In genomic region chr4:41507326-41507924, GRCm38 (mm10) we compare ENCODE assay signal across 8 mouse cellular contexts. TPM values are rescaled to one million over a fixed set of nuclear protein-coding genes. Genes with fewer than 3 reads are reported as not detected.
DNase-seq lines count a peak whose midpoint lies in the region; ATAC-seq lines count a peak whose summit lies in the region.

No protein-coding gene starts in this region.

- peaks cover 38% of the 10 kb centered on the region for H3K27me3 ChIP-seq in heart, embryonic 15.5 days
- peaks cover 50% of the 10 kb centered on the region for H3K27me3 ChIP-seq in hindbrain, embryonic 10.5 days (ENCODE audit: insufficient read depth, poor library complexity, severe bottlenecking)
- peaks cover 28% of the 10 kb centered on the region for H3K27me3 ChIP-seq in midbrain, embryonic 12.5 days

- no peak for ATAC-seq in heart, embryonic 15.5 days (replicated peaks; ENCODE audit: insufficient number of reproducible peaks, insufficient read depth, low FRiP score, low read depth)
- ATAC-seq in midbrain, embryonic 12.5 days (ENCODE audit: low FRiP score, low read depth): peak; percentile 6
- ATAC-seq in activated CD4-positive, CD25-positive, alpha-beta regulatory T cell, adult 4 months: no peak

- intact Hi-C loops in heart, postnatal 10 days (cut with DNase I): no loop called here

- H3K9me3 ChIP-seq in heart, embryonic 15.5 days (replicated peaks): no peaks in the 10 kb centered on the region
- no peaks in the 10 kb centered on the region for H3K9me3 ChIP-seq in hindbrain, embryonic 10.5 days
- H3K9me3 ChIP-seq in midbrain, embryonic 12.5 days: no peaks in the 10 kb centered on the region

- H3K27ac ChIP-seq in heart, embryonic 15.5 days: no peak overlapping the region
- H3K27ac ChIP-seq in hindbrain, embryonic 10.5 days: peak overlapping the region; percentile 90
- H3K27ac ChIP-seq in midbrain, embryonic 12.5 days (replicated peaks): peak overlapping the region; percentile 54

- H3K9ac ChIP-seq in heart, embryonic 15.5 days: peak overlapping the region; percentile 59
- peak overlapping the region; percentile 72 for H3K9ac ChIP-seq in midbrain, embryonic 12.5 days (replicated peaks)

- no peak for DNase-seq in heart, postnatal 10 days
- DNase-seq in ZHBTc4 (ENCODE audit: low read depth, low spot score): peak; percentile 42
- peak; percentile 54 for DNase-seq in hindbrain, embryonic 10.5 days (ENCODE audit: low spot score)
- DNase-seq in thymus, postnatal 36 days: no peak
- no peak for DNase-seq in thymus, postnatal 0 days (ENCODE audit: low spot score)

- H3K4me1 ChIP-seq in heart, embryonic 15.5 days (replicated peaks): peaks cover 25% of the 10 kb centered on the region
- peaks cover 36% of the 10 kb centered on the region for H3K4me1 ChIP-seq in hindbrain, embryonic 10.5 days (replicated peaks)
- peaks cover 25% of the 10 kb centered on the region for H3K4me1 ChIP-seq in midbrain, embryonic 12.5 days

- H3K4me2 ChIP-seq in heart, embryonic 15.5 days: peak overlapping the region; percentile 97
- peak overlapping the region; percentile 81 for H3K4me2 ChIP-seq in midbrain, embryonic 12.5 days (replicated peaks)

- peak overlapping the region; percentile 60 for H3K4me3 ChIP-seq in heart, embryonic 15.5 days
- H3K4me3 ChIP-seq in hindbrain, embryonic 10.5 days: peak overlapping the region; percentile 62
- peak overlapping the region; percentile 53 for H3K4me3 ChIP-seq in midbrain, embryonic 12.5 days

- H3K36me3 ChIP-seq in heart, embryonic 15.5 days: no peaks in the 10 kb centered on the region
- no peaks in the 10 kb centered on the region for H3K36me3 ChIP-seq in hindbrain, embryonic 10.5 days
- no peaks in the 10 kb centered on the region for H3K36me3 ChIP-seq in midbrain, embryonic 12.5 days

- WGBS in heart, embryonic 15.5 days: 6% methylated on average over 22 of the region's 22 CpGs
- WGBS in hindbrain, embryonic 10.5 days: 1% methylated on average over 22 of the region's 22 CpGs
- WGBS in midbrain, embryonic 12.5 days: under 1% methylated on average over 22 of the region's 22 CpGs

RNA-seq across cellular contexts. Expression of gene AI464131, which starts 4.5 kb away (rescaled TPM):
- 2.7 and 4.0 TPM in 2 replicates for polyA plus RNA-seq in heart, embryonic 15.5 days (2015; fragmentation: Nextera tagmentation; extraction: Ambion mirVana)
- total RNA-seq in heart, postnatal 10 days (2021): 10 to 100 TPM; 10.1 to 10.6 TPM
- 7.4 and 9.1 TPM in 2 replicates for polyA plus RNA-seq in hindbrain, embryonic 10.5 days (2016; fragmentation: Nextera tagmentation; extraction: Ambion mirVana)
- 8.5 and 8.7 TPM in 2 replicates for polyA plus RNA-seq in midbrain, embryonic 12.5 days (2016; fragmentation: Nextera tagmentation; extraction: Ambion mirVana)
- not detected for polyA plus RNA-seq in activated CD4-positive, CD25-positive, alpha-beta regulatory T cell, adult 4 months (2017; shearing (Covaris generic))
- polyA plus RNA-seq in thymus, postnatal 0 days (2015; fragmentation: Nextera tagmentation; extraction: Ambion mirVana): 0.60 TPM in 2 replicates

RNA-seq across cellular contexts. Expression of gene 1110017D15Rik, which starts 9.7 kb away (rescaled TPM):
- 0.77 and 0.95 TPM in 2 replicates for polyA plus RNA-seq in heart, embryonic 15.5 days (2015; fragmentation: Nextera tagmentation; extraction: Ambion mirVana)
- total RNA-seq in heart, postnatal 10 days (2021): under 1 TPM in 1 of 2 experiments, not detected in 1; 0.31 TPM
- polyA plus RNA-seq in hindbrain, embryonic 10.5 days (2016; fragmentation: Nextera tagmentation; extraction: Ambion mirVana): 8.1 and 14.7 TPM in 2 replicates
- 5.0 and 5.5 TPM in 2 replicates for polyA plus RNA-seq in midbrain, embryonic 12.5 days (2016; fragmentation: Nextera tagmentation; extraction: Ambion mirVana)
- polyA plus RNA-seq in activated CD4-positive, CD25-positive, alpha-beta regulatory T cell, adult 4 months (2017; shearing (Covaris generic)): not detected
- 0.94 and 1.5 TPM in 2 replicates for polyA plus RNA-seq in thymus, postnatal 0 days (2015; fragmentation: Nextera tagmentation; extraction: Ambion mirVana)

RNA-seq across cellular contexts. Expression of gene Nudt2, which starts 42.5 kb away (rescaled TPM):
- 37.1 and 38.5 TPM in 2 replicates for polyA plus RNA-seq in heart, embryonic 15.5 days (2015; fragmentation: Nextera tagmentation; extraction: Ambion mirVana)
- 10 to 100 TPM; 25.6 to 27.9 TPM for total RNA-seq in heart, postnatal 10 days (2021)
- polyA plus RNA-seq in hindbrain, embryonic 10.5 days (2016; fragmentation: Nextera tagmentation; extraction: Ambion mirVana): 57.6 and 73.0 TPM in 2 replicates
- 56.9 and 63.5 TPM in 2 replicates for polyA plus RNA-seq in midbrain, embryonic 12.5 days (2016; fragmentation: Nextera tagmentation; extraction: Ambion mirVana)
- polyA plus RNA-seq in activated CD4-positive, CD25-positive, alpha-beta regulatory T cell, adult 4 months (2017; shearing (Covaris generic)): 10 to 100 TPM; 15.5 to 25.6 TPM
- polyA plus RNA-seq in thymus, postnatal 0 days (2015; fragmentation: Nextera tagmentation; extraction: Ambion mirVana): 28.5 and 31.0 TPM in 2 replicates

RNA-seq across cellular contexts. Expression of gene Kif24, which starts 42.7 kb away (rescaled TPM):
- polyA plus RNA-seq in heart, embryonic 15.5 days (2015; fragmentation: Nextera tagmentation; extraction: Ambion mirVana): 3.0 and 4.4 TPM in 2 replicates
- 1 to 10 TPM; 1.4 to 2.0 TPM for total RNA-seq in heart, postnatal 10 days (2021)
- 13.7 and 14.6 TPM in 2 replicates for polyA plus RNA-seq in hindbrain, embryonic 10.5 days (2016; fragmentation: Nextera tagmentation; extraction: Ambion mirVana)
- 11.9 and 12.6 TPM in 2 replicates for polyA plus RNA-seq in midbrain, embryonic 12.5 days (2016; fragmentation: Nextera tagmentation; extraction: Ambion mirVana)
- polyA plus RNA-seq in activated CD4-positive, CD25-positive, alpha-beta regulatory T cell, adult 4 months (2017; shearing (Covaris generic)): 1 to 10 TPM; 2.2 to 2.5 TPM
- polyA plus RNA-seq in thymus, postnatal 0 days (2015; fragmentation: Nextera tagmentation; extraction: Ambion mirVana): 5.6 and 5.9 TPM in 2 replicates

Comparison
In these comparisons a context has a peak if more than half of its experiments do, and no peak if none do; other contexts are left out.
1. DNase-seq: peak in ZHBTc4 (single experiment) and hindbrain, embryonic 10.5 days (single experiment); none in heart, postnatal 10 days (0 of 2), thymus, postnatal 36 days (0 of 2) and thymus, postnatal 0 days (single experiment).
2. Peak in every context shown above with its lines, with median percentiles within 50 percentile points of each other: H3K4me3 ChIP-seq.